Mouse (Mus musculus): ENCODE measurements at regions not wholly inside any gene's neighbourhood (a gene's known extent, or its start where the extent isn't known, plus 50 kb on each side); places are given as distances from the start of the nearest gene placed in this dataset.

- TF ChIP-seq EP300 (optimal IDR thresholded peaks at IDR 0.05) (no peak), CTCF (IDR thresholded peaks at IDR 0.05; ENCODE audit: low read depth) (no peak)
These were observed 323.4 kb downstream of the Mtx2 start for GRCm38 (mm10) chr2:75149036-75149435.

All from stomach, postnatal 0 days (tissue).